Mouse (Mus musculus): Measurements from ENCODE around the gene Mycbp2. TPM values are rescaled to one million over a fixed set of nuclear protein-coding genes. Genes with fewer than 3 reads are reported as not detected.
A peak's percentile ranks its signal among the peaks of the same experiment; 100 is the strongest.

Mycbp2 gene
- polyA plus RNA-seq, 1 experiment, result 132 TPM

DNA sequence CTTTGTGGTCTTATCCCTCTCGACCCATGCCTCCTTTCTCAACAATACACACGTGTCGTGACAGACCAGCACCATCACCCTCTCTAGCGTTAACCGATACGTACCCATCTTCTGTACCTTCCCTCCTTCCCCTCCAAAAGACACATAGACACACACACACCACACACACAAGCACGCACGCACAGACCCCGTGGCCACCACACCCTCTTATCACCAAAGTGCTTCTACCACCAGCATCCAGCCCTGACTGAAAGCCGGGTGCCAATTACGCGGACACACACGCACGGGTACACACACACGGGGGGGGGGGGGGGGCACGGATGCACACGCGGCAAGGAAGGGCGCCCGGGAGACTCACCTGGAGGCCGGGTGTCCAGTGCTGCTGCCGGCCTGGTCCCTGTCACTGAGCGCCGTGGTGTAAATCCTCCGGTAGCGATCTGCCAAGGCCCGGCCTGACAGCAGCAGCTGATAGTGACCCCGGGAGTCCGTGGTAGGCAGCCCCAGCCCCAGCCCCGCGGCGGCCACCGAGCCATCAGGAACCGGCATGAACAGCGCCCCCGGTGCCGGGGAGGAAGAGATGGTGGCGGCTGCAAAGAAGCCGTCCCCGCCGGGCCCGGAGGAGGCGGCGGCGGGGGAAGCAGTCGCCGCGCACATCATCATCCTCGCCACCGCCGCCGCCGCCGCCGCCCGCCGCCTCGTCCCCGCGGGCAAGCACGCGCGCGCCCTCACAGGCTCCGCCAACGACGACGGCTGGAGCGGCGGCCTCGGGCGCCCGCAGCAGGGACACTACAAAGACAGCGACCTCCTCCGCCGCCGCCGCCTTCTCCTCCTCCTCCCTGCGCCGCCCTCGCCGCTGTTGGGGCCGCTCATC, 521 bp downstream of the Mycbp2 start:
- DNase-seq (ENCODE audit: low read depth), result peak; percentile 69
- no peak for TF ChIP-seq POLR2A (IDR thresholded peaks at IDR 0.05; ENCODE audit: borderline replicate concordance, extremely low read depth, insufficient read depth, insufficient read length, poor library complexity, severe bottlenecking)
- TF ChIP-seq CTCF (IDR thresholded peaks at IDR 0.05; ENCODE audit: borderline replicate concordance, extremely low read depth, insufficient read depth, insufficient read length), result 0 out of 2 replicates have a peak, but pooled peaks have one; percentile 6

DNA sequence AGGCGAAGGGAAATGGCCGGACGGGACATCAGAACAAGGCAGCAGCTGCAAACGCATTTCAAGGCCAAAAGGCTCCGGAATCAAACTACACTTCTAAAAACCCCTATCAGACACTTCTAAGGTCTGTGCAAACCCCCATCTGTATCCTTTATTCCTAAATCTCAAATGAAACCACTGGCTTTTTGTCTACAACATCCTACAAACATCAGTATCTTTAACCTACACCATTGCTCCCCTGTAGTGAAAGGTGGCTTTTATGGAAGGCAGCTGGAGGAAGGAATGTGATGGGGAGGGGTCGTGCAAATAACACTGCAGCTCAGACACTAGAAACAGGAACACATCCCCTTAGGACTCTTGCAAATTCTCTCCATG, 1.1 kb downstream of the Mycbp2 start:
- TF ChIP-seq CTCF (IDR thresholded peaks at IDR 0.05; ENCODE audit: borderline replicate concordance, extremely low read depth, insufficient read depth, insufficient read length), result no peak
- TF ChIP-seq POLR2A (IDR thresholded peaks at IDR 0.05; ENCODE audit: borderline replicate concordance, extremely low read depth, insufficient read depth, insufficient read length, poor library complexity, severe bottlenecking), result no peak
- no peak for DNase-seq (ENCODE audit: low read depth)

DNA sequence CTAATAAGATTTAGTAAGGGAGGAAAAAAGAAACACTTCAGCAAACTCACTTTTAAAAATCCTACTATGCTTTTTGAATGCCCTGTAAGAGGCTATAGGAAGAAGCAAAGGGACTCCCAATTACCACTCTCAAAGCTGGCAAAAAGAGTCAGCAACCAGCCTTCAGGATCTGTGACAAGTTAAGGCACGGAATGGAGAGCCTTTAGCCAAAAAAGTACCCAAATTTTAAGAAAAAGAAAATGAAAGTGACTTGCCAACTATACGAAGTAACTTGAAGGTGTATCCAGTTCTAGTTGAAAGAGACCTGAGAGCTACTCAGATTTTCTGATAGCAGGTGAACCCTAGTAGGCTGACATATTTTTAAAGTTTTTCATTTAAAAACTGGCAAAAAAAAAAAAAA, 1.6 kb downstream of the Mycbp2 start:
- no peak for DNase-seq (ENCODE audit: low read depth)
- no peak for TF ChIP-seq POLR2A (IDR thresholded peaks at IDR 0.05; ENCODE audit: borderline replicate concordance, extremely low read depth, insufficient read depth, insufficient read length, poor library complexity, severe bottlenecking)
- no peak for TF ChIP-seq CTCF (IDR thresholded peaks at IDR 0.05; ENCODE audit: borderline replicate concordance, extremely low read depth, insufficient read depth, insufficient read length)

DNA sequence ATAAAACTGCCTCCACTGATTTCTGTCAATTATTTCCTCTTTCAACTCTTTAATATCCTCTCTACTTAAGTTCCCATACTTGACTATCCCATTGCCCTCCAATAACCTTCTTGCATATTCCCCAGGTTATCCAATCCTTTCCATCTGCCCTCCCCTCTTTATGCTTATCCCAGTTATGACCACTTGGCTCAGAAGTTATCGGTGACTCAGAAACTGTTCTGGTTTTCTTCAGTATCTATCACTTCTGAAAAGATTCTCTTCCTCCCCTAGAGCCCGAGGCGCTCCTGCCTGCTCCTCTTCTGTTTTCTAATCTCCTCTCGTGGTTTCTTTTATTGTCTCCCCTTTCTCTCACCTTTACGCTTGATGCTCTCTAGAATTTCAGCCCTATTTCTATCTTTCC, 2.8 kb downstream of the Mycbp2 start:
- no peak for DNase-seq (ENCODE audit: low read depth)
- no peak for TF ChIP-seq POLR2A (IDR thresholded peaks at IDR 0.05; ENCODE audit: borderline replicate concordance, extremely low read depth, insufficient read depth, insufficient read length, poor library complexity, severe bottlenecking)
- TF ChIP-seq CTCF (IDR thresholded peaks at IDR 0.05; ENCODE audit: borderline replicate concordance, extremely low read depth, insufficient read depth, insufficient read length), result no peak

DNA sequence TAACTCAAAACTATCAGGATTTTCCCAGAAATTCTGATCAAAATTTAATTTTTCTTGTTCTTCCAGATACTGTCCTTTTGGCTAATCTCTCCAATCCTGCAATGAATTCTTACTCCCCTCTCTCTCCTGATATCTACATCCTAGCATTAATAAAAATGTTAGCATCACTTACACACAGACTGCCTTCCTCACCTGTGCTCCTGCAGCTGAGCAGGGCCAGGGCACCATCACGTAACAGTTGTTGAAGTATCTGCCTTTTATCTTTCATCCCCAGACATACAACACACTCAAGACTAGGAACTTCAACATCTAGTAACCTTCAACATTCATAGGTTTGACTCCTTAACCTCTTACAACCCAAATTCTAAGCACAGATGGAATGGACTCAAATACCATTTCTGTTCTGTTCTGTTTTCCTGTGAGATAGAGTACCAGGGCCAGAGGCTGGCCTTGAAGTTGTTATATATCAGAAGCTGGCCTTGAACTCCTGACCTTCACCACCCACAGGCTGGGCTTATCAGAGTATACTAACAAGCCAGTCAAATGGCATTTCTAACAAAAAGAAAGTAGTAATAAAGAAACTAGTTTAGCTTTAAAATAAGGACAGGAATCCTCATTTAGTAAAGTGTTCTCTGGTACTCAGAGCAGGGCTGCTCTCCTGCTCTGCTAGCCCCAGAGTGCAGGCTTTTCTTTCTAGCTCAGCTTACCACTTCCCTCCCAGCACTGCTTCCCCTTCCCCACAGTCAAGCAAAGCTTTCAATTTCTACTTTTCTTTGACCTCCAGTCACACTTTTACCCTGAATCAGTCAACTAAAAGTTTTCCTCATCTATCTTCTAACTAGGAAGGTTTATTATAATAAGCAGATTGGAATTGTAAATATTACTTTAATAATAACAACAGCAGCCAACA, 5.0 kb downstream of the Mycbp2 start:
- DNase-seq (ENCODE audit: low read depth), result no peak
- TF ChIP-seq CTCF (IDR thresholded peaks at IDR 0.05; ENCODE audit: borderline replicate concordance, extremely low read depth, insufficient read depth, insufficient read length) (no peak), POLR2A (IDR thresholded peaks at IDR 0.05; ENCODE audit: borderline replicate concordance, extremely low read depth, insufficient read depth, insufficient read length, poor library complexity, severe bottlenecking) (no peak)

DNA sequence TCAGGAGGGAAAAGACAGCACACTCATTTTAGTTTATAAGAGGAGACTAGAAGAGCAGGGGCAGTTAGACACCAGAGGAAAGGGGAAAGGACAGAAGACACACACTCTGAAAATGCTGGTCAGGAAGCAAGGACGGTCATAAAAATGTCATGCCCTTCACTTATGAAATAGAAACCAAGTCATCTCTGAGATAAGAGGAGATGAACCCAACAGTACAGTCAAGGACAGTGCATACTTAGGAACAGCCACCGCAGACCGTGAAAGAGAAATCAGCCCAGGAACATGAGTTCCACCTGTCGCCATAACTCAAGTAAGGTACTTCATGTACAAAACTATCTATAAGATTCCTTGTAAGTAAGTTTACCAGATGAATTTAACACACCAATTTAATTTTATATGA, 33.7 kb downstream of the Mycbp2 start:
- DNase-seq (ENCODE audit: low read depth), result no peak
- TF ChIP-seq POLR2A (IDR thresholded peaks at IDR 0.05; ENCODE audit: borderline replicate concordance, extremely low read depth, insufficient read depth, insufficient read length, poor library complexity, severe bottlenecking) (no peak), CTCF (IDR thresholded peaks at IDR 0.05; ENCODE audit: borderline replicate concordance, extremely low read depth, insufficient read depth, insufficient read length) (no peak)

DNA sequence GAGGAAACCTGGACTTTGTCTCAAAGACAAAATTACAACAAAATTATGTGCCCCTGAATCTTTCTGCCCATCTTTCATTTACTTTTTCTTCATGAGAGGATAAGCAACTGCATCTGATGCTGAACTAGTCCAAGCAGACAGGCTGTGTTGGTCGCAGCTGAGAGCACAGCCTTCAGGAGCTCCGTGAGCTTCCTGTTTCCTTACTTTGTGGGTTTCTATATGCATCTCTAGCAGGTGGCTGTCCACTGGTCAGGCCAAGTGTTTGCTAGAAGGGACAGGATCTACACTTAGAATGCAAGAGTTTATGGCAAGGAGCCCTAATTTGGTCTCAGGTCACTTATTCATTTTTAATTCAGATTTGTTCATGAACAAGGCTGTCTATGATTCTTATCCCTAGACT, 50.4 kb downstream of the Mycbp2 start:
- no peak for TF ChIP-seq POLR2A (IDR thresholded peaks at IDR 0.05; ENCODE audit: borderline replicate concordance, extremely low read depth, insufficient read depth, insufficient read length, poor library complexity, severe bottlenecking)
- no peak for DNase-seq (ENCODE audit: low read depth)

DNA sequence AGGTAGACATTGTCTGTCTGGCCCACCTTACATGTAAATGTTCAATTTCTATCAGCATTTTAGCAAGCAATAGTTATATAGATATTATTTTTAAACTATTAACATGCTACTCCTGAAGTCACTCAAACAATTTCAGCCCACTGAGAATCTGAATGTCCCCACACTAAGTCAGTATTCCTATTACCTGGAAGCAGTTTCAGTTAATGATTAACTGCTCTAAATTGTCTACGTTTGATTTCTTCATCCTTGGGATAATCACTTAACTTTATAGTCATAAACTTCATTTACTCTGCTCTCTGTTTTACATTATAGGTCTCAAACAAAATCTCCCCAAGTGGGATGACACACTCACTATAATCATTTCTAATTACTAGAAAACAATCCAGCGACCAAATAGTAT, 60.0 kb downstream of the Mycbp2 start:
- DNase-seq (ENCODE audit: low read depth), result no peak
- TF ChIP-seq POLR2A (IDR thresholded peaks at IDR 0.05; ENCODE audit: borderline replicate concordance, extremely low read depth, insufficient read depth, insufficient read length, poor library complexity, severe bottlenecking) (no peak), CTCF (IDR thresholded peaks at IDR 0.05; ENCODE audit: borderline replicate concordance, extremely low read depth, insufficient read depth, insufficient read length) (no peak)

DNA sequence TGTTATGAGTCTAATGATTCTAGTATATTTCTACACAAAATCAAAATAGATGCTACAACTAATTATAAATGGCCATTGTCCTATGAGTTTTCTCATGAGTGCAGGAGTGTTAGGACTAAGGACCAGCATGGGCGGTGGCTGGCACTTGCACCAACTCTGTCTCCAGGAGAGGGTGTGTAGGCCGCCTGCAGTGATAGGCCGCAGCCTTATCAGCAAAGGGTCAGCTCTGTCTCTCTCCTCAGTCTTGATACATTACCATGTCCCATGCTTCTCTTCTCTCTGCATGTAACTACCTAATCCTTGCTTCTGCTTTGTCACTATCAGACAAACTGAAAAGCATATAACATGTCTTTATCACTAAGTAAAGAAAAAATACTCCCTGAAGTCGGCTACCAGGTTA, 69.9 kb downstream of the Mycbp2 start:
- TF ChIP-seq POLR2A (IDR thresholded peaks at IDR 0.05; ENCODE audit: borderline replicate concordance, extremely low read depth, insufficient read depth, insufficient read length, poor library complexity, severe bottlenecking), result no peak
- TF ChIP-seq CTCF (IDR thresholded peaks at IDR 0.05; ENCODE audit: borderline replicate concordance, extremely low read depth, insufficient read depth, insufficient read length), result no peak
- DNase-seq (ENCODE audit: low read depth), result no peak

DNA sequence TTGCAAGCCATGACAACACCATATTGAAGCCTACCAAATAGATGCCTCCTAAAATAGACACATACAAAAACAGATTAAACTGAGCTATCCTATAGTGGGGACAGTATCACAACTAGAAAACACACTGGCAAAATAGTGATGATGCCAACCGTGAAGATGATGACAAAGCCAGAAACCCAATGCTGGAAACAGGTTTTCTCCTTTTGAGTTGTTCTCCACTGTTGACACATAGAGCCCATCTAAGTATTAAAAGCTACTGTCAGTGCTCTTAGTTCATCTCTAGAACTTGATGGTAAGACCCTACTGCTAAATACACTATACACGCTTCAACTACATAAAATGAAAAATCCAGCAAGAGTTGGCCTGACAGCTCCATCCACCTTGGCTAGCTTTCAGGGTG, 86.2 kb downstream of the Mycbp2 start:
- TF ChIP-seq CTCF (IDR thresholded peaks at IDR 0.05; ENCODE audit: borderline replicate concordance, extremely low read depth, insufficient read depth, insufficient read length), result no peak
- TF ChIP-seq POLR2A (IDR thresholded peaks at IDR 0.05; ENCODE audit: borderline replicate concordance, extremely low read depth, insufficient read depth, insufficient read length, poor library complexity, severe bottlenecking), result no peak
- DNase-seq (ENCODE audit: low read depth), result no peak

DNA sequence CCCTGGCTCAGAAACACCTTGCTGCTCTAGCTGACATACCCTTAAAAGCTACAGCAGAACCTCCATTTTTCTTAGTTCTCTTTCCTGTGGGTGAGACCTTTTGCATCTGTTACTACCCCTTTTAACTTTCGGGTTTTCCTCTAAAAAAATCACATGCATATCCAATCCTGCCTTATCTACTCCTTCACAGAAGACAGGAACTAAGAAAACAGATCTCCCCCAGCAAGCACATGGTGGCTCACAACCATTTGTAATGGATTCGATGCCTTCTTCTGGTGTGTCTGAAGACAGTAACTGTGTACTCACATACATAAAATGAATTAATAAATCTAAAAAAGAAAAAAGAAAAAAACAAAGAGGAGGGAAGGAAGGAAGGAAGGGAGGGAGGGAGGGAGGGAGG, 87.9 kb downstream of the Mycbp2 start:
- TF ChIP-seq CTCF (IDR thresholded peaks at IDR 0.05; ENCODE audit: borderline replicate concordance, extremely low read depth, insufficient read depth, insufficient read length), result no peak
- no peak for TF ChIP-seq POLR2A (IDR thresholded peaks at IDR 0.05; ENCODE audit: borderline replicate concordance, extremely low read depth, insufficient read depth, insufficient read length, poor library complexity, severe bottlenecking)
- no peak for DNase-seq (ENCODE audit: low read depth)

All from brain, embryonic 14.5 days (tissue).